Mouse (Mus musculus) embryo, embryonic 10 days (tissue): Measurements from ENCODE around the gene Ebi3.
A peak's percentile ranks its signal among the peaks of the same experiment; 100 is the strongest.

Experiments used
- DNase-seq: peaks from one replicate; pipeline ENCODE4 v3.0.0-alpha.2; 2015; ENCODE audit warnings: low spot score

Gene Ebi3

GRCm38 (mm10) chr17:55952447-55953027 lies at the start of gene Ebi3:
Gene Ebi3 (plus strand): TSS chr17:55952640.
- DNase-seq: no peak

- no peak for DNase-seq
These were observed 49.4 kb upstream of the Ebi3 start for GRCm38 (mm10) chr17:55903087-55903486.

- DNase-seq: no peak
These were observed 48.8 kb upstream of the Ebi3 start for GRCm38 (mm10) chr17:55903687-55904086.

GRCm38 (mm10) chr17:55904131-55904530 lies 48.3 kb upstream of the Ebi3 start:
- no peak for DNase-seq

- no peak for DNase-seq
These were observed 45.8 kb upstream of the Ebi3 start for GRCm38 (mm10) chr17:55906669-55907068.

GRCm38 (mm10) chr17:55931553-55932502 lies 20.6 kb upstream of the Ebi3 start:
- peak; percentile 81 for DNase-seq

GRCm38 (mm10) chr17:55932635-55933034 lies 19.8 kb upstream of the Ebi3 start:
- no peak for DNase-seq

GRCm38 (mm10) chr17:55933191-55933590 lies 19.2 kb upstream of the Ebi3 start:
- DNase-seq: no peak

GRCm38 (mm10) chr17:55944387-55944865 lies 8.0 kb upstream of the Ebi3 start:
- DNase-seq: peak; percentile 32

- DNase-seq: peak; percentile 85
These were observed 7.4 kb upstream of the Ebi3 start for GRCm38 (mm10) chr17:55944866-55945682.

GRCm38 (mm10) chr17:55945696-55946095 lies 6.7 kb upstream of the Ebi3 start:
- no peak for DNase-seq

- no peak for DNase-seq
These were observed 3.8 kb upstream of the Ebi3 start for GRCm38 (mm10) chr17:55948647-55949046.

GRCm38 (mm10) chr17:55949400-55949799 lies 3.0 kb upstream of the Ebi3 start, which contains the start of gene Zfp119b:
Gene Zfp119b (minus strand): TSS chr17:55949500.
- DNase-seq: no peak

GRCm38 (mm10) chr17:55950601-55951000 lies 1.8 kb upstream of the Ebi3 start:
- no peak for DNase-seq

GRCm38 (mm10) chr17:55952041-55952440 lies 399 bp upstream of the Ebi3 start:
- no peak for DNase-seq

GRCm38 (mm10) chr17:55953751-55954150 lies 1.3 kb downstream of the Ebi3 start:
- DNase-seq: no peak

- DNase-seq: no peak
These were observed 1.8 kb downstream of the Ebi3 start for GRCm38 (mm10) chr17:55954229-55954628.

GRCm38 (mm10) chr17:55956129-55956528 lies 3.7 kb downstream of the Ebi3 start:
- peak; percentile 78 for DNase-seq

- DNase-seq: no peak
These were observed 4.2 kb downstream of the Ebi3 start for GRCm38 (mm10) chr17:55956591-55956990.

GRCm38 (mm10) chr17:55957168-55957567 lies 4.7 kb downstream of the Ebi3 start:
- DNase-seq: peak; percentile 84

GRCm38 (mm10) chr17:55957726-55958583 lies 5.5 kb downstream of the Ebi3 start:
- DNase-seq: no peak
